Mouse (Mus musculus): ENCODE measurements around the gene Ttll8.
A peak's percentile ranks its signal among the peaks of the same experiment; 100 is the strongest.

Gene Ttll8

DNA sequence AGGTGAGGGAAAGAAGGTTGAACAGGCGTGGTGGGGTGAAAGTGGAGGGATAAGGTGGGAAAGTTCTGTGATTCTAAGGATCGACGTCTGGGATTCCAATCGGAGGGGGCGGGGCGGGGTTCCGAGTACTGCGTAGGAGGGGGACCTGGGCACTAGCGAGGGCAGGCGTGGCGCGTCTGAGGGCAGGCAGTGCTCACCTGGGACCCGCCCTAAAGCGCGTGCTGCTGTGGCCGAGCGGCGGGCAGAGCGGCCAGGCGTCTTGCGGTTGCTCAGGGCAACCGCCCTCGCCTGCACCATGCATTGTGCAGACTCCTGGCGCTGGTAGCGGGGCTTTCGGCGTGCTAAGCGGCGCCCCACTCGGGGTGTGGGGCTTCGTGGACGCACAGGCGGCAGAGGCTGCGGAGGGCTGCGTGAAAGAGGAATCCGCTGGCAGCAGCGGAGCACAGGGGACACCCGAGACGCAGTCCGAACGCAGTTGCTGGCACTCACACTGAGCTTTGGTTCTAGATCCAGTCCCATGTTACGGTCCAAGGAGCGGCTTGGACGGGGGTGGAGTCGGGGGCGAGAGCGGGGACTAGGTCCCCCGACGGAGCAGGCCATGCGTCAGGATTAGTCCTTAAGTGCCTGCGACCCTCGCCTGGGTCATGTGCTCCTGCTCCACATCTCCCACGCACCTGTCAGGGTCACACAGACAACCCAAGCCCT, at the start of gene Ttll8:
Ttll8 (minus strand) TSS at position 51 of the 705 bp plus-strand sequence.
- no peak for DNase-seq

DNA sequence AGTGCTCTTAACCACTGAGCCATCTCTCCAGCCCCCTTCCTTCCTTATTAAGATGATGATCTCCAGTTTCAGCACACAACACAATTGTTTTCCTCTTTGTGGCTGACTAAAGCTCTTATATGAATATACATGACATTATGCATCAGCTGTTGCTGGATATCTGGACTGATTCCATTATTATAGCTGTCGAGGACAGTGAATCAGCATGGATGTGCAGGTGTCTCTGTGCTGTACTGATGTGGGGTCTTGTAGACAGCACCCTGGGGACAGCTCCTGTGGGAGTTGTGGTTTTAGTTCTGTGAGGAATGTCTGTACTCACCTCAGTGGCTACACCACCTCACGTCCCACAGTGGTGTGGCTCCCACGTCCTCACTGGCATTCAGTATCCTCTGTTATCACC, 47.0 kb upstream of the Ttll8 start:
- no peak for DNase-seq

- no peak for DNase-seq
Measured at GRCm38 (mm10) chr15:89000367-89000766, 46.1 kb upstream of the Ttll8 start.

DNA sequence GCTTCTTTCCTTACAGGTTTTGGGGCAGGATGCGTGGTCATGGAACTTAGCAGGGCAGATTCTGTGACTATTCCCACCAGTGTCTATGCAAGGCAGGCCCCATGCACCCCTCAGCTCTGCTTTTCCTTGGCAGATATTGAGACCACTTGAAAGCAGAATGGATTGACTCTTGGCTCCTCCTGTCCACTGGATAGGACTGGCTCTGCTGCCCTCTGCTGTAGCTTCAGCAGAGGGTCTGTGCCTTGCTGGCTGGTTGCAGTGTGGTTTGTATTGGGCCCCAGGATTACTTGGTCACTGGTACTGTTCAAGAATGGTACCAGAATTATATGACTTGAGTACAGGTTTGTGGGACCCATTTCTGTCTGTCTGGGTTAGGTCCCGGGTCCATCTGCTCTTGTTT, 44.9 kb upstream of the Ttll8 start:
- DNase-seq, result no peak

DNA sequence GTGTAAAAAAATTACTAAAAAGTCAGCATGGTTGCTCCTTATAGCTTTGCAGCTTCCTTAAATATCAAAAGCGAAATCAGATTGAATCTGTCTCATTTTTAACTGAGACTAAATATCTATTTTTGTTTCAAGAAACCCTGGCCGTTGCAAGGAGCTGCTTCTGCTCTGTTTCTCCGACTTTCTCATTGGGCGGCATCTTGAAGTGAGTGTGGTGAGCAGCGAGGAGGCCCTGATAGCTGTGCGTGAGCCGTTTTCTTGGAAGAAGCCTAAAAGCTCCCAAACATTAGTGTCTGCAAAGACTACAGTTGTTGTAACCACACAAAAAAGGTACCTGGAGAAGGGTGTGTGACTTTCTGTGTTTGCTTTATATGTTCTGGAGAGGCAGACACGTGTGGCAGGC, 44.4 kb upstream of the Ttll8 start:
- peak; percentile 8 for DNase-seq

- no peak for DNase-seq
Measured at GRCm38 (mm10) chr15:88989236-88989635, 35.0 kb upstream of the Ttll8 start.

- DNase-seq, result no peak
Measured at GRCm38 (mm10) chr15:88982534-88983079, 28.4 kb upstream of the Ttll8 start, which contains the start of gene Mov10l1. Gene Mov10l1 (plus strand): TSS chr15:88982909.

DNA sequence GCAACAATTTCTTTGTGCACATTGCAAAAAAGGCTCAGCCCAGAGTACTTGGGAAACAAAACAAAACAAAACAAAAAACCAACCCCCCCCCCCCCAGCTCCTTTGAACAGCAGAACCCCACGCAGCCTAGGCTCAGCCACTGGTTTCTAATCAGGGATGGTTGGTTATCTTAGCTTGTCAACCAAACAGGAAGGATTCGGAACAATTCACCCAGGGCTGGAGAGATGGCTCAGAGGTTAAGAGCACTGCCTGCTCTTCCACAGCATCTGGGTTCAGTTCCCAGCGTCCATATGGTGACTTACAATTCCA, 24.9 kb upstream of the Ttll8 start:
- DNase-seq, result no peak

DNA sequence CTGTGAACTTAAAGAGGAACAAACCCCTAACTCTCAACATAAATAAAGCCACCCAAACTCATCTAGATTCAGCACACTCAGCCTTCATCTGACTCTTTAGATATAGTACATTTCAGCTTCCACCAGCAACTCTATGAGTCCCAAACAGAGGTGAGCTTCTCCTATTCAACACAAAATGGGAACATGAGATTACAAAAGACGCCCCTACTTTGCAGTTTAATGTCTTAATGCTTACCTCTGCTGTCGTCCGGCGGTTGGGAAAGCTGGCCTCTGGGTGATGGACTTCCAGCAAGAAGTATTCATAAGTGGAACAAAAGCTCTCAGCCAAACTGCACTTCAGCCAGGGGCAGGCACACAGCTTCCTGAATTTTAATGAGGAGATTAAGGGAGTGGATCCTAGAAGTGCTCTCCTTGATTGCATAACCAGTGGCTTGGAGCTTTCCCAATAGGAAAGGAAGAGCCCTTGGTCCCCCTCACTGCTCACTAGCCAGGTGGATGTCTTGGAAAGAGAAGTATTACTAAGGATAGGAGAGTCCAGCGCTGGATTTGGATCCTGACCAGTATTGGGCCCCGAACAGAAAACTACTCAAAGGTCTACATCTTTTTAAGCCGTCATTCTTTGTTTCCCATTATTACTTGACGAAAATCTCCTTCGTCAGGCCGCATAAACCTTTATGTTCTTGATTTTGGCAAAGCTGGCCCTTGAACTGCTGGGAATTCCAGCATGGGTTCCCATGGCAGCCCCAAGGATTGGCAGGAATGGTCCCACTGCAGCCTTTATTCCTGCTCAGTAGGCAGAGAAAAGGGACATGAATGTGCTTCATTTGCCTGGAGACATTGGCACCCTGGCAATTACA, 24.3 kb upstream of the Ttll8 start, which contains the start of gene Mlc1:
Mlc1 (minus strand) TSS at position 727 of the 857 bp plus-strand sequence.
- DNase-seq, result peak; percentile 31

GRCm38 (mm10) chr15:88972300-88972699, 18.1 kb upstream of the Ttll8 start:
- DNase-seq, result no peak

DNA sequence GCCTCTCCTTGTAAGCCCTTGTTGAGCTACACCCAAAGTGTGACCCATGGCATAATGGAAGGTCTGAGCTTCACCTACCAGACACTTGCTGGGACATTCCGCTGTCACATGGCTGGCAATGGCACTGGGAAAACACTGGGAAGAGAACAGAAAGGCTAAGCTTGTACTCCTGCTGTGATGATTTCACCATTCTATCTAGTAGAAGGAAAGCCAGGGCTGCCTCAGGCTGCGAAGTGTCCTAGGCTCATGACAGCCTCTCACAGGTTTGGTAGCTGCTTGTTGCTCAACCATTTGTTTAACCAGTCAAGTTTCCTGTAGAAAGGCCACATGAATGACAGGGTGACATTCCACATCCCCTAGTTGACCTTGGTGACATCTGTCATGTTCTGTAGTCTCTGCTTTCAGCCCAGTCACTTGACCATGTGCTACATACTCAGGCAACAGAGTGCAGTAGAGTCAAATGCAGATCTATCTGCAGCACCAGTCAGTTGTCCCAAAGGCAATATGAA, 9.9 kb upstream of the Ttll8 start:
- DNase-seq, result no peak

DNA sequence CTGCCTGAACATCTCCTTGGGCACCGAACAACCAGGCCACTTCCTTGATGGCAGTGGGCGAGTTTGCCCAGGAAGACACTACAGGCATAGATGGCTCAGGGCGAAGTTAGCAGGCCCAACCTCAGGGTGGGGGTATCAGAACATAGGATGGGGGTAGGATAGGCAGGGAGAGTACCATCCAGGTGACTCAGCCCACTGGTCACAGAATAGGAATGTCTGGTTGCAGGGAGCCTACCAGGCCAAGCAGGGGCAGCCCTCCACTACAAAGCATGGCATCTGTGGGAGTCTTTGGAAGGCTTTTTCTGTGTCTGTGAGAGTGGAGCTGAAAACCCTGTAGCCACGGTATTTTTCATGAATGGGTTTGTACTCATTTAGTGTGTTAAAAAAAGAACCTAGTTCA, 3.3 kb upstream of the Ttll8 start:
- no peak for DNase-seq

- DNase-seq, result no peak
Measured at GRCm38 (mm10) chr15:88955342-88955741, 1.1 kb upstream of the Ttll8 start.

DNA sequence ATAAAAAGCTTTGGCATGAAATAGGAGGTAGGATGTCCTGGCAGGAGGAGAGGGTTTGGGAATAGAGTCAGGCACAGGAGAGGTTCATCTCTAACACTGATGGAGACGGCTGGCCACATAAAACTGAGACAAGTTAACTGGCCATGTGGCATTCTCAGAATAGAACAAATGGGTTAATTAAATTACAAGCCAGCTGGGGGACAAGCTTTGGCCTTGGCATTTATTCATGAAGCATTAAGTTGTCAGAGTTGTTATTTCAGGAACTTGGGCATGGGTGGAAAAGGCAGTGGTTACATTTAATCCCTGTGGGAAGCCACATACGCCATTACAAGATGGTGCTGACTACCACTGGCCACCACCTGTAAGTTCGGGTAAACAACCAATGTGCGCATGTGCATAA, 3.0 kb downstream of the Ttll8 start:
- no peak for DNase-seq

DNA sequence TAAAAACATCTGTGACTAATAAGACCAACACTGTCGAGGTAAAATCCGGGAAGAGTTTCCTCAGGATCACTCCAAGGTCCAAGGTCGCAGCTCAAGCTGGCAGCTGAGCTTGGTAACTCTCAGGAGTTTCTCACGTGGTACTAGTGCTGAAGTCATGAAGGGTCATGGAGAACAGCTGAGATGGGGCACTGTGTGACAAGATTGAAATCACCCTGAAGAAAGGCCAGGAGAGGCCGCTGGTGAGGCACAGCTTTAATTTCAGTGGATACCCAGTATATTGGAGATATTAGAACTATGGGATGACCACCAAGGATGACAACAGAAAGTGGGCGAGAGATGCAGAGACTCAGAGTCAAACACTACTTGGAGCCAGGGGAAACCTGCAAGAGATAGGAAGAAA, 7.4 kb downstream of the Ttll8 start:
- no peak for DNase-seq

DNA sequence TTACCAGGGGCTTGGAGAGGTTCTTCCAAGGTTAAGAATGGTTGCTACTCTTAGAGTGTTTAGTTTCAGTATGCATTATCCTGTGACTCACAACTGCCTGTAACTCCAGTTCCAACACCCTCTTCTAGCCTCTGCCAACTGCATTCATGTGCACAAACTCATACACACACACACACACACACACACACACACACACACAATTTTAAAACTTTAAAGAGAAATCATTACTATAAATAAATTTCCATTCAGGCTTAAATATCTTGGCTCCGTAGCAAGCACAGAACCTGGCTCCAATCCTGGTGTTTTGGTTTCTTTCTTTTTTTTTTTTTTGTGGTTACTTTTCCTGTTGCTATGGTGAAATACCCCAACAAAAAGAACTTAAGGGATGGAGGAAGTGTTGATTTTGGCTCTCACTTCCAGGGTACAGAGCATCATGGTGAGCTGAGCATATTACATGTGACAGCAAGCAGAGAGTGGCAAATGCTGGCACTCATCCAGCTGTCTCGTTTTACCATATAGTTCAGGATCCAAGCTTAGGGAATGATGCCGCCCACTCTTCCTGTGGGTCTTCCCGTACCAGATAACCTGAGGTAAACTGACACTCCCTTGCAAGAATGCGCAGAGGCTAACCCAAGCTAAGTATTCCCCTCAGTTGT, 10.2 kb downstream of the Ttll8 start:
- peak; percentile 8 for DNase-seq

GRCm38 (mm10) chr15:88942783-88943182, 11.4 kb downstream of the Ttll8 start:
- no peak for DNase-seq

GRCm38 (mm10) chr15:88937291-88937650, 16.9 kb downstream of the Ttll8 start:
- DNase-seq, result no peak

- peak; percentile 7 for DNase-seq
Measured at GRCm38 (mm10) chr15:88936619-88937290, 17.5 kb downstream of the Ttll8 start.

DNA sequence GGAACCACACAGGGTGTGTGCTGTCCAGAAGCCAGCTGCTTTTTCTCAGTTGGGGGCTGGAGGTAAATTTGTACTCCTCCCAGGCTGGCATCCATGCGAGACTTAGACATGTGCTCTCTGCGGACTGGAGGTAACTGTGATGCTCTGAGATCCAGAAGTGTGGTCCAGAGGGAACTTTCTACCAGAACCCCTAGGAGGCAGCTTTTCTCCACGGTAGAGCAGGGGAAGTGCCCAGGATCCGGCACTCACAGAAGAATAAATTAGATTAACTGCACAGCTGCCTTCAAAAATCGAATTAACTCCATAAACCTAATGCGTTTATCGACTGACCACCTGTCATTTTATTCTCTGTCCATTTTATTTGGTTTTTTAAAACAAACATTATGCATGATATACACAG, 20.1 kb downstream of the Ttll8 start:
- peak; percentile 25 for DNase-seq

DNA sequence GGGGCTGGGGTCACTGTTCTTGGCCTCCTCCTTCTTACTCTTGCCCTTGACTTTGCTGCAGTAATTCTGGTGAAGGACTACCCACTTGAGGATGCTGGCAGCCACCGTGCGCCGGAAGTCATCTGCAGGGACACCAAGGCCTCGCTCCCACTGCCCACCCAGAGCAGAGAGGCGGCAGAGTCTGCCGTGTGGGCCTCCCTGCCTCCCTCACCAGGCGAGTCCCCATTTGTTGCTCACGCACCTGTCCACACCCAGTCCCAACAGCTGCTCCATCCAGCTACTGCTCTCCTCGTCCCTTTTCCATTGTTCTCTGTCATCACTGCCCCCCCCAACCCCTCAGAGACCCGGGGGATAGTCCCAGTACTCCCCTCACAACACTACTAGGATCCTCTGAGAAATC, 21.6 kb downstream of the Ttll8 start:
- DNase-seq, result no peak

GRCm38 (mm10) chr15:88921992-88922310, 32.3 kb downstream of the Ttll8 start:
- DNase-seq, result no peak
